Mouse (Mus musculus): ENCODE data around the gene Paqr5.

The Paqr5 gene

GRCm38 (mm10) chr9:62013316-62014097 is 13.1 kb downstream of the Paqr5 start:
- no peak for DNase-seq (ENCODE audit: extremely low spot score, low spot score)

GRCm38 (mm10) chr9:62008360-62008759 is 18.3 kb downstream of the Paqr5 start:
- no peak for DNase-seq (ENCODE audit: extremely low spot score, low spot score)

- no peak for DNase-seq (ENCODE audit: extremely low spot score, low spot score)
These were observed 19.6 kb downstream of the Paqr5 start for GRCm38 (mm10) chr9:62007028-62007427.

GRCm38 (mm10) chr9:62003611-62004010 is 23.0 kb downstream of the Paqr5 start:
- peak; percentile 28 for DNase-seq (ENCODE audit: extremely low spot score, low spot score)

- no peak for DNase-seq (ENCODE audit: extremely low spot score, low spot score)
These were observed 26.8 kb downstream of the Paqr5 start for GRCm38 (mm10) chr9:61999653-62000420.

GRCm38 (mm10) chr9:61997860-61998259 is 28.8 kb downstream of the Paqr5 start:
- no peak for DNase-seq (ENCODE audit: extremely low spot score, low spot score)

- no peak for DNase-seq (ENCODE audit: extremely low spot score, low spot score)
These were observed 35.5 kb downstream of the Paqr5 start for GRCm38 (mm10) chr9:61991158-61991557.

- no peak for DNase-seq (ENCODE audit: extremely low spot score, low spot score)
These were observed 35.9 kb downstream of the Paqr5 start for GRCm38 (mm10) chr9:61990738-61991137.

GRCm38 (mm10) chr9:61986055-61986454 is 40.6 kb downstream of the Paqr5 start:
- no peak for DNase-seq (ENCODE audit: extremely low spot score, low spot score)

GRCm38 (mm10) chr9:61985183-61985863 is 41.3 kb downstream of the Paqr5 start:
- DNase-seq (ENCODE audit: extremely low spot score, low spot score): peak; percentile 39

GRCm38 (mm10) chr9:61982940-61983620 is 43.6 kb downstream of the Paqr5 start:
- no peak for DNase-seq (ENCODE audit: extremely low spot score, low spot score)

- no peak for DNase-seq (ENCODE audit: extremely low spot score, low spot score)
These were observed 44.8 kb downstream of the Paqr5 start for GRCm38 (mm10) chr9:61981876-61982275.

- no peak for DNase-seq (ENCODE audit: extremely low spot score, low spot score)
These were observed 46.7 kb downstream of the Paqr5 start for GRCm38 (mm10) chr9:61979983-61980382.

- DNase-seq (ENCODE audit: extremely low spot score, low spot score): no peak
These were observed 49.3 kb downstream of the Paqr5 start for GRCm38 (mm10) chr9:61977258-61977945.

GRCm38 (mm10) chr9:61972031-61972430 is 54.6 kb downstream of the Paqr5 start:
- no peak for DNase-seq (ENCODE audit: extremely low spot score, low spot score)

- DNase-seq (ENCODE audit: extremely low spot score, low spot score): no peak
These were observed 55.6 kb downstream of the Paqr5 start for GRCm38 (mm10) chr9:61971045-61971444.

- DNase-seq (ENCODE audit: extremely low spot score, low spot score): no peak
These were observed 59.3 kb downstream of the Paqr5 start for GRCm38 (mm10) chr9:61967357-61967756.

GRCm38 (mm10) chr9:61965987-61966386 is 60.7 kb downstream of the Paqr5 start:
- DNase-seq (ENCODE audit: extremely low spot score, low spot score): no peak

GRCm38 (mm10) chr9:61965411-61965930 is 61.2 kb downstream of the Paqr5 start:
- DNase-seq (ENCODE audit: extremely low spot score, low spot score): peak; percentile 62

GRCm38 (mm10) chr9:61963356-61963755 is 63.3 kb downstream of the Paqr5 start:
- no peak for DNase-seq (ENCODE audit: extremely low spot score, low spot score)

GRCm38 (mm10) chr9:61961181-61961580 is 65.5 kb downstream of the Paqr5 start:
- no peak for DNase-seq (ENCODE audit: extremely low spot score, low spot score)

Data from neural tube, embryonic 10.5 days (tissue).